Mouse (Mus musculus): ENCODE measurements around the gene Cryge. TPM values are rescaled to one million over a fixed set of nuclear protein-coding genes. Genes with fewer than 3 reads are reported as not detected.
"Not testable (repeated sequence)": the region's sequence is repeated elsewhere in the genome, so short reads cannot be mapped to it uniquely, and the experiment has no call there.

The Cryge gene
- total RNA-seq (2021) = not detected

DNA sequence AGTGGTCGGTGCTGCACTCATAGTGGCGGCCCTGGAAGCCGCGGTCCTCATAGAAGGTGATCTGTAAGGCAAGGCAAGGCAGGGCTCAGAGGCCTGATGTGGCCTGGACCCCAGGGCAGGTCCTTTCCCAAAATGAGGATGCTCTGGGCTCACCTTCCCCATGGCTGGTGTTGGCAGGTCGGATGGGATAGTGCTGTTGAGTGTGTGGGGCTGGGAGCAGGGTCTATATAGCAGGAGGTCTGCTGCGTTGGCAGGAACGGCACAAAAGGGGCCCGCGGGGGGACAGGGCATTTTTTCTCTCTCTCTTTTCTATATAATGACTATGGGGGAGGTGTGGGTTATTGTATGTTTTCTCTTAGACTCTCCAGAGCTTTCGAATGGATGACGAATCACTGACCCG is at the start of gene Cryge:
Cryge (minus strand) TSS at position 198 of the 400 bp plus-strand sequence.
- intact Hi-C loops (cut with DNase I); DNase-seq: not testable (repeated sequence)

DNA sequence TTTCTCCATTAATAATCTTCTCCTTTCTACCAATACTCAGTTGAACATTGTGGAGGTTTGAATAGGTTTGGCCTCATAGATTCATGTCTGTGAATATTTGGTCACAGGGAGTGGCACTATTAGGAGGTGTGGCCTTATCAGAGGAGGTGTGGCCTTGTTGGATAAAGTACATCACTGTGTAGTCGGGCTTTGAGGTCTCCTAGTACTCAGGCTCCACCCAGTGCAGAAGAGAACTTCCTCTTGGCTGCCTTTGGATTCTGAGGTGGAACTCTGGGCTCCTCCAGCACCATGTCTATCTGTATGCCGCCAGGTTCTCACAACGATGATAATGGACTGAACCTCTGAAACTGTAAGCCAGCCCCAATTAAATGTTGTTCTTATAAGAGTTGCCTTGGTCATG is 46.0 kb upstream of the Cryge start:
- DNase-seq = no peak
- intact Hi-C loops (cut with DNase I) = no loop called here

GRCm38 (mm10) chr1:65091566-65091965 is 40.6 kb upstream of the Cryge start:
- no peak for DNase-seq
- intact Hi-C loops (cut with DNase I) = no loop called here

DNA sequence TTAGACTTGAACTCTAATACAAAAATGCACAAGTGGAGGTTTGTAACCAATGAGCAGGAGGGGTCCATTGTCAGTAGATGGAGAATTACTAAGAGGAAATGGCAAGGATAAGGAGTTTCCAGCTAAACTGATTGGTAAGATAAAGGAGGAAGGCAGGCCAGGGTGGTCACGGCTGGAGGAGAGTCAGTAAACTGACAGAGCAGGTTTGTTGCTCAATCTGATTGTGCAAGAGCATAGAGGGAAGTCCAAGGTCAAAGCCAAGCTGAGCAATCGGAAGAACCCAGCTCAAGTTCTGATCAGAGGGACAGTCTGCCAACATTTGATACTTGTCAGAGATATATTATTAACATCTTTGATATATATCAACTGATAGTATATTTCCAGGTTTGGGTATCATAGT is 39.4 kb upstream of the Cryge start:
- DNase-seq = no peak
- intact Hi-C loops (cut with DNase I) = no loop called here

DNA sequence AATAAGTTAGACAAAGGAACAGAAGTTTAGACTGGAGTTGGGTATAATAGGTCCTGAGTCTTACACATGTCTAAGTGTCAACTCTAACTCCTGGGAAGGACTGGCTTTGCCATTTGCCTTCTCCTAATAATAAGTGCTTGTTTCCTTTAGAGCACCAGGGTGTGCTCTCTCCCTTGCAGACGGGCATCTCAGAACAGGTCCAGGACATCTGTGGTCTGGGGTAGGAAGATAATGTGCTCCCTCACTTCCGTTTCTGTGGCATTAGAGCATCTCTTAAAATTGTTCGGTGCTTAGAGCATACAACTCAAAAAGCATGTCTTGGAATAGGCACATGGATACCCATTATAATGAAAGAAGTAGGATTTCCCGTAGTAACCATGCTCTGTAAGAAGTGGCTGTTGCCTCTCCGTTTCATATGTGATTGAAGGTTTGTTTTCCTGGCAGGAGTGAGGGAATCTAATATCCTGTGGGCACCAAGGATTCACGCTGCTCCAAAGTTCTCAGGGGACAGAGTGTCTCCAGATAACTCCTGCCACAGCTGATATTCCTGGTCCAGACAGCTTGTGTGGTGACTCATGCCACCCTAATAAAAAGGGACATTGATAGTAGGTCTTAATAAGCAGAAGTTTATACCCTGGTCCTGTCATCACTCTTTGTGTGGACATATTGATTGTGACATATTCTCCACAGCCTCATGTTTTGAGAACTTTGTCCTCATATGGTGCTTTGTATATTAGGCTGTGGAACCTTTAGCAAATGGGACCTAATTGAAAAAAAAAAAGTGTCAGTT is 37.8 kb upstream of the Cryge start:
- intact Hi-C loops (cut with DNase I) = no loop called here
- no peak for DNase-seq

GRCm38 (mm10) chr1:65082188-65082587 is 31.2 kb upstream of the Cryge start, which contains the start of gene Crygb:
Gene Crygb (minus strand): TSS chr1:65082288.
- DNase-seq = no peak
- intact Hi-C loops (cut with DNase I) = no loop called here

- no peak for DNase-seq
- intact Hi-C loops (cut with DNase I) = no loop called here
Measured at GRCm38 (mm10) chr1:65075607-65076006, 24.7 kb upstream of the Cryge start.

DNA sequence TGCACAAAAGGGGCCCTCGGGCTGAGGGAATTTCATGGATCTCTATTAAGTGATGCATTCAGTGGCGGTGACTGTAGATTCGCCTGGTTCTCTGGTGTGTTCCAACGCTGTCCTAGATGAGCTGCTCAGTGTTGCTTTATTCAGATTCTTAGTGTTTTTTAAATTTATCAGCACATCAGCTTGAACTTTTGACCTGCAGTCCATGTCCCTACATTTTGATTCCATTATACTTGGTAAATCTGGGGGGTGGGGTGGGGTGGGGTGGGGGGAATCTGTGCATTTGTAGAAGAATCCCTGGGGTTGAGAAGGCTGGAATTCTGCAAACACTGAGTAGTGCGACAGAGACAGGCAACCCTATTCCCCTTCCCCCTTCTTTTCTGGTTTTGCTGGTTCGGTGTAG is 22.6 kb upstream of the Cryge start, which contains the start of gene Crygc:
Crygc (minus strand) TSS at position 101 of the 400 bp plus-strand sequence.
- no peak for DNase-seq
- intact Hi-C loops (cut with DNase I) = no loop called here

DNA sequence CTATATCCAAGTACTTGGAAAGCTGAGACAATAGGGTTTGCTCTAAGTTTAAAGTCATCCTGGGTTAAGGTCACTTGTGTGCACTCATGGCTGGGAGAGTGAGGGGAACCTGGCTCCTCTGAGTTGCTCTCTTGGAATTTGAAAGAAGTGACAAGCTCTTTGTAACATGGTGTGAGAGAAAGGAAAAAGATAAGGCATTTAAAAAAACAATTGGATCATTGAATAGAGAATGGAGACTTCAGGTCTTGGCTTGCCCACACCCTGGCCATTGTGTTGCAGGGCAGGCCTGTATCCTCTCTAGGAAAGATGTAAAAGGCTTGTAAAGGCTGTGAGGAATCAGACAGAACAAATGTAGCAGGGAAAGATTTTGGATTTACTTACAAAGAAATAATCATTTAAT is 16.9 kb upstream of the Cryge start:
- intact Hi-C loops (cut with DNase I) = no loop called here
- DNase-seq = no peak

GRCm38 (mm10) chr1:65064201-65064600 is 13.3 kb upstream of the Cryge start:
- intact Hi-C loops (cut with DNase I) = no loop called here
- no peak for DNase-seq

GRCm38 (mm10) chr1:65063352-65063751 is 12.4 kb upstream of the Cryge start, which contains the start of gene Crygd:
Gene Crygd (minus strand): TSS chr1:65063452.
- no peak for DNase-seq
- intact Hi-C loops (cut with DNase I) = no loop called here

DNA sequence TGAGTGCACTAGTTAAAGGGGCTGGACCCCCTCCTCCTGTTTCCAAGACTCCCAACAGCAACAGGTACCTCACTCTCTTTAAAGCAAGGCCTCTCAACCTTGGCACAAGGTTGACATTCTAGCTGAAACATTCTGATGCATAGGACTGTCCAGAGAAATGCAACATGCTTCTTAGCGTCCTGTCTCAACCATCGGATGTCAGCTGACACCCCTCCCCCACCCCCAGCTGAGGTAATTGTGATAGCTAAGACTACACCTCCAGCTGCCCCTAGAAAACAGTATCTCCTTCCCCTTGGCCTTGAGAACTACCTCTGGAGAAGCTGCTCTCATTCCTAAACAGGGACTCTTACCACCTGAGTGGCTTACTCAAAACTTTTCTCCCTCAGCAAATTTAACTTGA is 1.2 kb upstream of the Cryge start:
- intact Hi-C loops (cut with DNase I) = no loop called here

DNA sequence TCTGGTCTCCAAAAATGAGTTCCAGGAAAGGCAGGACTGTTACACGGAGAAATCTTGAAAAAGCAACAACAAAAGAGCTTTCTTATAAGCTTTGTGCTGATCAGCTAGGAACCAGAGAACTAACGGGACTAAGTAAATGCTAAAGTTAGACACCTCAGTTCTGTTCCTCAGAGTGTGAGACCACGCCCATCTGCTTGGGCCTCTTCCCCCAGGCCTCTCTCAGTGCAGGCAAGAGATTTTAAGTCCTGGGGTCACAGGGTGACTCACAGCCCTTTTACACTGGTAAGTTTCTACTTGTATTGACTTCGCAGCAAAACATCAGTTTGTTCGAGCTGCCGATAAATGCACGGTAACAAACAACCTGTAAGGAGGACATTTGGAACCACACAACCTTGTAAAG is 747 bp upstream of the Cryge start:
- intact Hi-C loops (cut with DNase I) = no loop called here
- DNase-seq = no peak

More for the DNA sequence above, 1.2 kb upstream of the Cryge start:
- no peak for DNase-seq

DNA sequence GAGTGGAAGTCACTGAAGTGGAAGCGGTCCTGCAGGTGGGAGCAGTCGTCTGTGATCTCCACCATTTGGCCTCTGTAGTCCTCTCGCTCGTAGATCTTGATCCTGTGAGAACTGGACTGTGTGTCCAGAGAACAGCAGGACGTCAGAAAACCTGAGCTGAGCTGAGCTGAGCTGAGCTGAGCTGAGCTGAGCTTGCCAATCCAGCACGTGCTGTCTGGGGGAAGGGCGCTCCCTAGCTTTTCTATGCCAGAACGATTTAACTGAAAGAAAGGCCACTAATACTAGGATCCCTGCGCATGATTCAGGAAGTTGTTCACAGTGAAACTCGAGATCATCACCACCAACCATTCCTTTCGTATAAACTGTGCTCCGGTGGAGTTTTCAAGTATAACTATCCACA is 2.2 kb downstream of the Cryge start:
- intact Hi-C loops (cut with DNase I) = loop anchor here (5.0 kb wide), 1 partner anchor 129 kb away; no protein-coding TSS in a partner anchor
- peak; percentile 51 for DNase-seq

DNA sequence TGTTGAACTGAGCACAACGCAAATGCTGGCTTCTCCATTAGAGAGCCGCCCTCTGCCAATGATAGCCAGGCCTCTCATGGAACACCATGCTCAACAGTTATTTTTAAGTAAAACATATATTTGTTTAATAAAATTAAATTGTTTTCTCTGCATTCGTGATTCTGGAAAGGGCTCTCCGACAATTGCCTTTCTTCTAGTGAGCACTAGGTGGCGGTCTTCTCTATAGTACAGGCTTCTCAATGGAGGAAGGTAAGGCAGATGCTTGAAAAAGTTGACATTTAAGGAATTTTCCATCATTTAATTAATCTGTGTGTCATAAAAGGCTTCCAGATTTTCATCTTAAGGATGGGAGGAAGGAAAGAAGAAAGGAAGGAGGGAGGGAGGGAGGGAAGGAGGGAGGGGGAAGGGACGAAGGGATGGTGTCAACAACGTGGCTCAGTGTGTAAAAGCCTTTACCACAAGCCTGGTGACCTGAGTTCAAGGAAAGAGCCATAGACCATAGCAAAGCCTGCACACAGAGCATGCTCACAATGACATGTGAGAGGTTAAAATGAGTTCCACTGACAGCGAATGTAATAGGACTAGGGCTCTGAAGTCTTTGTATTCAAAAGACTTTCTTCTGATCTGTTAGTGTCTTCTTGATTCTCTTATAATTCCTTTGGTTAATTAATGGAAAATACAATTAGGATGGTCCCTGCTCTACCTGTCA is 4.4 kb downstream of the Cryge start:
- no peak for DNase-seq
- intact Hi-C loops (cut with DNase I) = loop anchor here (5.0 kb wide), 1 partner anchor 131 kb away; no protein-coding TSS in a partner anchor

- intact Hi-C loops (cut with DNase I) = no loop called here
- no peak for DNase-seq
Measured at GRCm38 (mm10) chr1:65043433-65043832, 7.5 kb downstream of the Cryge start.

GRCm38 (mm10) chr1:65041837-65042236 is 9.1 kb downstream of the Cryge start:
- no peak for DNase-seq
- intact Hi-C loops (cut with DNase I) = no loop called here

GRCm38 (mm10) chr1:65040806-65041205 is 10.1 kb downstream of the Cryge start:
- intact Hi-C loops (cut with DNase I) = no loop called here
- no peak for DNase-seq

- intact Hi-C loops (cut with DNase I) = no loop called here
- no peak for DNase-seq
Measured at GRCm38 (mm10) chr1:65039679-65040078, 11.3 kb downstream of the Cryge start.

DNA sequence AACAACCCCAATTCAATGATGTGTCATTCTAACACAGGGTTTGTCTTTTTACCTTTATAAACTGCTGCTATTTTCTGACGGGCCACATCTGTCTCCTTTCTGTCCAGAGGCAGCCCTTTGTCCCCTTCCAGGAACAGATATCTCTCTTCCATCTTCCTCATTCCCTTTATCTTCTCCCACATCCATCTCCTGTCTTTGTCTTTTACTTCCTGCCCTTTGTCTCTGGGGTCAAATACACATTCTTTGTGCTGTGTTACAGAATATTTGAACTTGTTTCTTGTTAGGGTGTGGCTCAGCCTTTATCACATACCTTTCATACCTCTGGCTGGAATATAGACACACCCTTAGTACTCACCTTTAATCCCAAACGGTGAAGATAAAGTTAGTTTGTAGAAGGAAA is 13.4 kb downstream of the Cryge start:
- intact Hi-C loops (cut with DNase I) = no loop called here
- DNase-seq = no peak

- no peak for DNase-seq
- intact Hi-C loops (cut with DNase I) = no loop called here
Measured at GRCm38 (mm10) chr1:65035513-65035912, 15.4 kb downstream of the Cryge start.

DNA sequence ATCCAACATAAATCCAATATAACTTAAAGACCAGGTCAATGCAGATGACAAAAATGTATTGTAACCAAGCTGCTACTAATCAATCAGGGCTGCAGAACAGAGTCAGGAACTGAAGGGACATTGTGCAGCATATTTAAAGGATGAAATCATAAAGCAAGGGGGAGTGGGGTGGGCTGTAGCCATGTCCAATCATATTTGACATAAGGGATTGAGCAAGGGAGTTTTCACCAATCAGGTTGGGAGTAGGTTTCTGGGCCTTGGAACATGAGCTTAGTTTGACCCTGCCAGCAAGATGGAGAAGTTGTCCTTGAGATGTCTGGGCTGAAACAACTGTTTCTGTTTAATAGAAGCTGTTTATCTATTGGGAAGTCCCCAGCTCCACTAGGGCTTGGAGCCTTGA is 18.3 kb downstream of the Cryge start, which contains the start of gene Akr1cl:
Akr1cl (minus strand) TSS at position 119 of the 400 bp plus-strand sequence.
- intact Hi-C loops (cut with DNase I) = no loop called here
- no peak for DNase-seq

Data from left cerebral cortex, postnatal 4 days (tissue).